Mouse (Mus musculus): Measurements from ENCODE around the gene Kcnq1.

DNA sequence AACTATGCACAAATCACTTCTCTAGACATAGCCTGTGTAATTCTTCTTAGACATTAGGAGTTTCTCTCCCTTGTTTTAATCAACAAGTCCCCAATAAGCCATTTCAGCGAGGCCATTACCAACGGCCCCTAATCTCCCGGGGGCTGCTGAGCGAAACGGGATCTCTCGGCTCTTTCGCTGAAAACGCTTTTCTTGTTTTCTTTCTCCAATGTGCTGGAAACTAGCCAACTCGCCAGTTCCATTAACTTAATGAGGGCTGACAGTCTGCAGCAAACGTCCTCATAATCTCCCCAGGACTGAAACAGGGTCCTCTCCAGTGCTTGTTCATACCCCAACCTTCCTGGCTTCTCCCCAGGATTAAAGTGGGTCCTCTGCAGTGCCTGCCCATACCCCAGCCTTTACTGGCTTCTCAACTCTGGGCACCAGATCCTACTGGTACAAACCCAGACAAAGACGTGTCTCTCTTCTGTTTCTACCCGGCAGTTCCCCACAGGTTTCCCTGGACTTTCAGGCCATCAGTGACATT lies 237.7 kb downstream of the Kcnq1 start:
- TF ChIP-seq CTCF (IDR thresholded peaks at IDR 0.05; ENCODE audit: insufficient read depth, low read length) (no peak), POLR2A (IDR thresholded peaks at IDR 0.05; ENCODE audit: borderline replicate concordance, extremely low read depth, low read depth, low read length) (no peak)
